Mouse (Mus musculus) neural tube, embryonic 11.5 days (tissue): Measurements from ENCODE around the gene BC051665. TPM values are rescaled to one million over a fixed set of nuclear protein-coding genes. Genes with fewer than 3 reads are reported as not detected.

ENCODE experiments used
- ATAC-seq: fragments of 200-750 bp; cut with Nextera tagmentation; 2 replicates; pipeline ENCODE4 v1.8.0; 2017; ENCODE audit warnings: moderate number of reproducible peaks, mild to moderate bottlenecking, moderate TSS enrichment, moderate library complexity; ENCODE audit not compliant: insufficient read depth, low FRiP score, low TSS enrichment
- DNase-seq: peaks from one replicate; pipeline ENCODE4 v3.0.0-alpha.2; 2015; ENCODE audit warnings: low spot score
- H3K27ac ChIP-seq: fragments of 300-500 bp; sonication (generic); 2 replicates; pipeline ENCODE4 v1.5.1; 2014; ENCODE audit warnings: low read depth, mild to moderate bottlenecking, low read length
- H3K27me3 ChIP-seq: fragments of 300-500 bp; sonication (generic); 2 replicates; pipeline ENCODE4 v1.6.1; 2014; ENCODE audit warnings: mild to moderate bottlenecking, low read length, mixed read lengths; ENCODE audit not compliant: control insufficient read depth, insufficient read depth
- H3K36me3 ChIP-seq: fragments of 300-500 bp; sonication (generic); 2 replicates; pipeline ENCODE4 v1.6.1; 2014; ENCODE audit warnings: mild to moderate bottlenecking, low read length, moderate library complexity, mixed read lengths; ENCODE audit not compliant: control insufficient read depth, insufficient read depth
- H3K4me1 ChIP-seq: fragments of 300-500 bp; sonication (generic); 2 replicates; pipeline ENCODE4 v1.6.1; 2014; ENCODE audit warnings: low read length, mixed read lengths; ENCODE audit not compliant: control insufficient read depth, insufficient read depth
- H3K4me2 ChIP-seq: fragments of 300-500 bp; sonication (generic); 2 replicates; pipeline ENCODE4 v1.6.1; 2014; ENCODE audit warnings: low read depth, mild to moderate bottlenecking, moderate library complexity
- H3K4me3 ChIP-seq: fragments of 300-500 bp; sonication (generic); 2 replicates; pipeline ENCODE4 v1.5.1; 2014; ENCODE audit warnings: low read depth, low read length
- H3K9ac ChIP-seq: fragments of 300-500 bp; sonication (generic); 2 replicates; pipeline ENCODE4 v1.6.1; 2014; ENCODE audit warnings: mild to moderate bottlenecking, low read length
- H3K9me3 ChIP-seq: fragments of 300-500 bp; sonication (generic); 2 replicates; pipeline ENCODE4 v1.6.1; 2016; ENCODE audit warnings: low read length; ENCODE audit not compliant: control insufficient read depth
- WGBS: fragments of 180-500 bp; shearing (Covaris S2); extraction: QIAGEN DNeasy Blood & Tissue Kit; methylation state at CpG from one replicate; pipeline ENCODE4 v1.1.7; 2014; 5-methylcytosine and 5-hydroxymethylcytosine counted together
- polyA plus RNA-seq: library from polyadenylated mRNA; unstranded; fragments of >200 nt; fragmentation: Nextera tagmentation; extraction: Ambion mirVana; gene quantifications from 2 replicates; pipeline ENCODE4 v1.2.1, GENCODE M21; 2014

The BC051665 gene
- polyA plus RNA-seq, 1 experiment from 2014 or later, result not detected

DNA sequence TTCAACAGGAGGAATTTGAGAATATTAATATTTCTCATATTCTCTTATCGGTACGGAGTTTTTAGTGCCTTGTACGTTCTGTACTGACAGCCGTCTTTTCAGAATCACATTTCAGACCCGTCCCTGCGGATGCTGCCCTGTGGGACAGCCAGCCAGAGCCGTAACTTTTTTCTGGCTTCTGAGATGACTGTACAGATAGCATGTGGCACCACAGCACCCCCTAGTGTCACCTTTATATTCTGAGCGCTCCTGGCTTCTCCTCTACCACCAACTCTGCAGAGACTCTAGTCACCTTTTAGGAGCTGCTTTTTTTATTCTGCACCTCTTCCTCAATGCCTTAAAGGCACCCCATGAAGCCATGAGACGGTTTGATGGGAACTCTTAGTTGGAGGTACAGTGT lies 47.7 kb downstream of the BC051665 start:
- H3K4me1 ChIP-seq, result peaks cover 7% of the 10 kb centered on the region; the same call in 1 of the 2 replicates
- no peak overlapping the region for H3K9ac ChIP-seq
- DNase-seq (peak; percentile 69), ATAC-seq (peak; percentile 84)
- H3K27me3 ChIP-seq, result no peaks in the 10 kb centered on the region
- 0 out of 2 replicates have a peak overlapping the region, but pooled peaks have one; percentile 23 for H3K27ac ChIP-seq
- H3K4me3 ChIP-seq, result no peak overlapping the region
- peaks cover 9% of the 10 kb centered on the region; the same call in 1 of the 2 replicates for H3K36me3 ChIP-seq
- peak overlapping the region; percentile 23 for H3K4me2 ChIP-seq
- WGBS, result 22% methylated on average over 9 of the region's 9 CpGs
- H3K9me3 ChIP-seq, result 0 out of 2 replicates have a peak, but pooled peaks cover 3% of the 10 kb centered on the region

DNA sequence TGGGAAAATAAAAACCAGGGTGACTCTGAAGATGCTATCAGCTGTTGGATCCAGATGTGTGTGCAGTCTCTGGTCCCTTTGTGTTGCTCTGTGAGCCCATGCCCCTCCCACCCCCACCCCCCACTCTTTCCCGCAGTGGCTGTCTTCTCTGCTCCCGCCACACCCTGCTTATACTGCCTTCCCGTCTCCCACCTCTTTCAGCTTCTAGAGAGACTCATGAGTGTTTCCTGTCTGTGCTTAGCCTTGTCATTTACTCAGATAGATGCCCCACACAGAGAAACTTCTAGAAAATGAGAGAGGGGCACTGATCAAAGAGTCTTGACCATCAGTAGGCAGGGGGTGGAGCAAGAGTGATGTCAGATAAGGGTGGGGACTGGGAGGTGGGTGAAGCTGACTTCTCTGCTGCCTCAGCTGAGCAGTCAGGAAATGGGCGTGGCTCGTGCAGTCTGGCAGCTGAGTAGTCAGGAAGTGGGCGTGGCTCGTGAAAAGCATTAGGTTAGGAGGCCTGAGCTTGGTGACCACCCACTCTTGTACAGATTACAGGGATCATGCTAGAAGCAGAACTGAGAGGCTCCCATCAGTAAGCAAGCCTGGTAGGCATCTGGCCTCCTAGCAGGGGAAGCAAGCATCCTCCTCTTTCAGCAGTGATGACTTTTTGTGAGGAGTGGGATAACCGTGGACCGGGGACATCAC lies 48.4 kb downstream of the BC051665 start:
- no peaks in the 10 kb centered on the region for H3K27me3 ChIP-seq
- H3K9me3 ChIP-seq, result 0 out of 2 replicates have a peak, but pooled peaks cover 3% of the 10 kb centered on the region
- peaks cover 7% of the 10 kb centered on the region; the same call in 1 of the 2 replicates for H3K4me1 ChIP-seq
- H3K27ac ChIP-seq, result 0 out of 2 replicates have a peak overlapping the region, but pooled peaks have one; percentile 23
- no peak overlapping the region for H3K4me3 ChIP-seq
- no peak overlapping the region for H3K9ac ChIP-seq
- peak; percentile 68; the same call in 1 of the 2 replicates for ATAC-seq
- peak overlapping the region; percentile 23 for H3K4me2 ChIP-seq
- 19% methylated on average over 9 of the region's 9 CpGs for WGBS
- H3K36me3 ChIP-seq, result peaks cover 9% of the 10 kb centered on the region; the same call in 1 of the 2 replicates
- peak; percentile 73 for DNase-seq

DNA sequence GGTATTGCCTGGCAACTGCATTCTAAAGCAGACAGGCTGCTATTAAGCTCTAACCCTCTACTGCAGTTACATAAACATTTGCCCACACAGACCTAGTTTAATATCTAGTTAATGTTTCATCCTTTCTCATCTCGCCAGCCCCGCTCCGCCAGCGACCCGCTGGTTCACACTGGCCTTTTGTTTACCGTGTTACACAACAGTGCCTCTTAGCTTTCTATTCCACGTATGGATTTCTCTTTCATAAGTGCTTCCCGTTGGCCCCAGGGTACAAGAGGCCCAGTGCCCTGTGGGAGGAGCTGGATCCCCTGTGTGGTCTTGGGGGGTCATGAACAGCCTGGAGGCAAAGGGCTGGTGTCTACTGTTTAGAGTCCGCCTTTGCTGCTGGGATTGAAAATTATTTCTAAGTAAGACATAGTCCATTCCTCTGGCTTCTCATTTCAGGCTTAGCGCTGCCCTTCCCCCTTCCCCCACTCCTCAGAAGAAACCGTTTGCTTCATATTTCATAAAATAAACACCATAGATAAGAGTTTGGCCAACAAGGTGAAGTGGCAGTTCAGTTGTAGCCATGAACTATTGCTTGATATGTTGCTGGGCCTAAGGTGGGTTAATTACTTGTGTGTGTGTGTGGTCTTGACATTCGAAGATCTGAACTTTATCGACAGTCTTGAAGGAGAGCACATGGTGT lies 49.6 kb downstream of the BC051665 start:
- no peak overlapping the region for H3K9ac ChIP-seq
- peaks cover 7% of the 10 kb centered on the region; the same call in 1 of the 2 replicates for H3K4me1 ChIP-seq
- ATAC-seq (no peak), DNase-seq (no peak)
- 86% methylated on average over 13 of the region's 13 CpGs for WGBS
- H3K4me2 ChIP-seq, result no peak overlapping the region
- H3K4me3 ChIP-seq, result no peak overlapping the region
- H3K27ac ChIP-seq, result no peak overlapping the region
- H3K36me3 ChIP-seq, result peaks cover 5% of the 10 kb centered on the region; the same call in 1 of the 2 replicates
- no peaks in the 10 kb centered on the region for H3K27me3 ChIP-seq
- H3K9me3 ChIP-seq, result 0 out of 2 replicates have a peak, but pooled peaks cover 3% of the 10 kb centered on the region

DNA sequence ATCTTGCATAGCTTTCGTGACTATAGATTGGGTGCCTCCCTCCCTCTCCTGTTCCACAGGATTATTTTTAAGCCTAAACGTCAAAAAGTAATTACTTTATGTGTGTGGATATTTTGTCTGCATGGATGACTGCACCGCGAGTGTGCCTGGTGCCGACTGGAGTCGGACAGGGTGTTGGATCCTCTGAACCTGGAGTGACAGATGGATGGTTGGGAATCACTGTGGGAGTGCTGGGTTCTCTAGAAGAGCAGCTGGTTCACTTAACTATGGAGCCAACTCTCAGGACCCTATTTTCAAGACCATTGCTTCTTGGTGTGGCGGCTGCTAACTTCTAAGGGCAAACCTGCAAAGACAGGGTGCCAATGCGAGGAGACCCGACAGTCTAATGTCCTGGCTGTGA lies 50.9 kb downstream of the BC051665 start:
- Histone ChIP-seq H3K9me3 (0 out of 2 replicates have a peak, but pooled peaks cover 3% of the 10 kb centered on the region), H3K27ac (no peak overlapping the region), H3K9ac (no peak overlapping the region), H3K4me3 (no peak overlapping the region), H3K4me2 (no peak overlapping the region), H3K36me3 (peaks cover 5% of the 10 kb centered on the region; the same call in 1 of the 2 replicates), H3K4me1 (peaks cover 7% of the 10 kb centered on the region; the same call in 1 of the 2 replicates), H3K27me3 (no peaks in the 10 kb centered on the region)
- no peak for ATAC-seq
- 93% methylated on average over 9 of the region's 9 CpGs for WGBS
- no peak for DNase-seq

Other genes with a start within 250 kb of the BC051665 start
- 21.6 and 23.4 TPM in 2 replicates for gene Dapk1, start 184.4 kb downstream of the BC051665 start, polyA plus RNA-seq
- gene Ctsll3, start 16.5 kb upstream of the BC051665 start, polyA plus RNA-seq, result not detected in 2 replicates
- gene 4930486L24Rik, start 78.1 kb upstream of the BC051665 start, polyA plus RNA-seq, result not detected in 2 replicates
- 0.20 TPM in 1 of 2 replicates, not detected in the other for gene Gm49392, start 110.5 kb upstream of the BC051665 start, polyA plus RNA-seq
- gene Ctla2b, start 111.1 kb upstream of the BC051665 start, polyA plus RNA-seq, result 2.4 and 2.5 TPM in 2 replicates
- gene Tpbpb, start 118.5 kb upstream of the BC051665 start, polyA plus RNA-seq, result not detected in 2 replicates
- not detected in 2 replicates for gene Gm49393, start 149.2 kb upstream of the BC051665 start, polyA plus RNA-seq
- gene Gm49391, start 150.2 kb upstream of the BC051665 start, polyA plus RNA-seq, result 1.3 and 1.7 TPM in 2 replicates
- 10.9 and 11.4 TPM in 2 replicates for gene Ctla2a, start 150.3 kb upstream of the BC051665 start, polyA plus RNA-seq
- gene Tpbpa, start 155.6 kb upstream of the BC051665 start, polyA plus RNA-seq, result not detected in 2 replicates
- gene Ctsj, start 219.6 kb upstream of the BC051665 start, polyA plus RNA-seq, result not detected in 2 replicates